Mouse (Mus musculus) forebrain, embryonic 11.5 days (tissue): ENCODE measurements around the gene Pygo2. TPM values are rescaled to one million over a fixed set of nuclear protein-coding genes. Genes with fewer than 3 reads are reported as not detected.
A peak's percentile ranks its signal among the peaks of the same experiment; 100 is the strongest.

Experiments used
- ATAC-seq: fragments of 200-750 bp; cut with Nextera tagmentation; replicated peaks from 2 replicates; pipeline ENCODE4 v1.8.0; 2017; ENCODE audit warnings: moderate TSS enrichment; ENCODE audit not compliant: low FRiP score
- DNase-seq: peaks from one replicate; pipeline ENCODE4 v3.0.0-alpha.2; 2017; ENCODE audit warnings: low spot score
- H3K27ac ChIP-seq: fragments of 300-500 bp; sonication (generic); 2 replicates; pipeline ENCODE4 v1.5.1; 2014; ENCODE audit warnings: low read depth, low read length
- H3K27me3 ChIP-seq: fragments of 300-500 bp; sonication (generic); 2 replicates; pipeline ENCODE4 v1.6.1; 2014; ENCODE audit warnings: mild to moderate bottlenecking, low read length, mixed read lengths; ENCODE audit not compliant: control insufficient read depth, insufficient read depth
- H3K36me3 ChIP-seq: fragments of 300-500 bp; sonication (generic); 2 replicates; pipeline ENCODE4 v1.6.1; 2014; ENCODE audit warnings: mild to moderate bottlenecking, low read length, moderate library complexity, mixed read lengths; ENCODE audit not compliant: control insufficient read depth, insufficient read depth
- H3K4me1 ChIP-seq: fragments of 300-500 bp; sonication (generic); replicated peaks from 2 replicates; pipeline ENCODE4 v1.6.1; 2014; ENCODE audit warnings: low read length, mixed read lengths; ENCODE audit not compliant: control insufficient read depth, insufficient read depth
- H3K4me2 ChIP-seq: fragments of 300-500 bp; sonication (generic); 2 replicates; pipeline ENCODE4 v1.6.1; 2014; ENCODE audit warnings: low read depth, mild to moderate bottlenecking, low read length, moderate library complexity, mixed read lengths; ENCODE audit not compliant: severe bottlenecking
- H3K4me3 ChIP-seq: fragments of 300-500 bp; sonication (generic); 2 replicates; pipeline ENCODE4 v1.5.1; 2014; ENCODE audit warnings: low read depth, low read length
- H3K9ac ChIP-seq: fragments of 300-500 bp; sonication (generic); 2 replicates; pipeline ENCODE4 v1.6.1; 2014; ENCODE audit warnings: low read length
- H3K9me3 ChIP-seq: fragments of 300-500 bp; sonication (generic); 2 replicates; pipeline ENCODE4 v1.6.1; 2016; ENCODE audit warnings: low read length, mixed read lengths; ENCODE audit not compliant: control insufficient read depth
- WGBS: fragments of 180-500 bp; shearing (Covaris S2); extraction: QIAGEN DNeasy Blood & Tissue Kit; methylation state at CpG from one replicate; pipeline ENCODE4 v1.1.7; 2014; 5-methylcytosine and 5-hydroxymethylcytosine counted together
- polyA plus RNA-seq: library from polyadenylated mRNA; unstranded; fragments of >200 nt; fragmentation: Nextera tagmentation; extraction: Ambion mirVana; gene quantifications from 2 replicates; pipeline ENCODE4 v1.2.1, GENCODE M21; 2014

The Pygo2 gene
- polyA plus RNA-seq, 1 experiment from 2014 or later, result 53.9 TPM

GRCm38 (mm10) chr3:89395806-89396653 lies 34.0 kb upstream of the Pygo2 start:
- WGBS, result under 1% methylated on average over 44 of the region's 44 CpGs
- Histone ChIP-seq H3K9ac (peak overlapping the region; percentile 65), H3K36me3 (no peaks in the 10 kb centered on the region), H3K4me1 (peaks cover 32% of the 10 kb centered on the region), H3K27me3 (peaks cover under 1% of the 10 kb centered on the region), H3K4me3 (peak overlapping the region; percentile 48), H3K27ac (no peak overlapping the region), H3K9me3 (no peaks in the 10 kb centered on the region), H3K4me2 (peak overlapping the region; percentile 99)
- DNase-seq, result peak; percentile 84
- no peak for ATAC-seq

- ATAC-seq (no peak), DNase-seq (no peak)
- Histone ChIP-seq H3K4me1 (peaks cover 28% of the 10 kb centered on the region), H3K4me2 (peak overlapping the region; percentile 99; the same call in 1 of the 2 replicates), H3K36me3 (no peaks in the 10 kb centered on the region), H3K4me3 (peak overlapping the region; percentile 48; the same call in 1 of the 2 replicates), H3K9me3 (no peaks in the 10 kb centered on the region), H3K27ac (no peak overlapping the region), H3K27me3 (no peaks in the 10 kb centered on the region; the same call in 1 of the 2 replicates), H3K9ac (no peak overlapping the region; the same call in 1 of the 2 replicates)
- 1% methylated on average over 4 of the region's 4 CpGs for WGBS
Observed at GRCm38 (mm10) chr3:89396654-89397005, 33.4 kb upstream of the Pygo2 start.

- ATAC-seq (no peak), DNase-seq (no peak)
- H3K9ac ChIP-seq, result no peak overlapping the region
- H3K4me3 ChIP-seq, result no peak overlapping the region
- H3K4me1 ChIP-seq, result no peaks in the 10 kb centered on the region; the same call in 1 of the 2 replicates
- no peaks in the 10 kb centered on the region for H3K9me3 ChIP-seq
- no peak overlapping the region for H3K27ac ChIP-seq
- H3K27me3 ChIP-seq, result no peaks in the 10 kb centered on the region
- 89% methylated on average over 7 of the region's 7 CpGs for WGBS
- H3K4me2 ChIP-seq, result no peak overlapping the region
- H3K36me3 ChIP-seq, result no peaks in the 10 kb centered on the region
Observed at GRCm38 (mm10) chr3:89401329-89401728, 28.7 kb upstream of the Pygo2 start.

GRCm38 (mm10) chr3:89402693-89403092 lies 27.3 kb upstream of the Pygo2 start, which contains the start of gene Lenep:
Lenep (minus strand) TSS chr3:89402793.
- Histone ChIP-seq H3K27ac (no peak within 1 kb of the TSS), H3K4me2 (no peak within 1 kb of the TSS), H3K27me3 (no peaks in the 10 kb centered on the region), H3K36me3 (no peaks in the 10 kb centered on the region; the same call in 1 of the 2 replicates), H3K9me3 (no peaks in the 10 kb centered on the region), H3K4me1 (no peaks in the 10 kb centered on the region), H3K9ac (no peak within 1 kb of the TSS), H3K4me3 (no peak within 1 kb of the TSS)
- no peak for DNase-seq
- WGBS, result 84% methylated on average over 5 of the region's 5 CpGs
- ATAC-seq, result no peak

GRCm38 (mm10) chr3:89406887-89407286 lies 23.1 kb upstream of the Pygo2 start:
- Histone ChIP-seq H3K4me1 (peaks cover 5% of the 10 kb centered on the region; the same call in 1 of the 2 replicates), H3K27me3 (no peaks in the 10 kb centered on the region), H3K4me3 (no peak overlapping the region), H3K36me3 (no peaks in the 10 kb centered on the region; the same call in 1 of the 2 replicates), H3K27ac (no peak overlapping the region), H3K4me2 (no peak overlapping the region), H3K9ac (no peak overlapping the region), H3K9me3 (no peaks in the 10 kb centered on the region)
- 90% methylated on average over 6 of the region's 6 CpGs for WGBS
- ATAC-seq, result no peak
- no peak for DNase-seq

GRCm38 (mm10) chr3:89408448-89408847 lies 21.6 kb upstream of the Pygo2 start:
- ATAC-seq (no peak), DNase-seq (no peak)
- H3K4me2 ChIP-seq, result no peak overlapping the region
- H3K9me3 ChIP-seq, result no peaks in the 10 kb centered on the region
- peaks cover 5% of the 10 kb centered on the region; the same call in 1 of the 2 replicates for H3K4me1 ChIP-seq
- H3K27me3 ChIP-seq, result no peaks in the 10 kb centered on the region
- no peak overlapping the region for H3K9ac ChIP-seq
- no peaks in the 10 kb centered on the region; the same call in 1 of the 2 replicates for H3K36me3 ChIP-seq
- no peak overlapping the region for H3K4me3 ChIP-seq
- no peak overlapping the region for H3K27ac ChIP-seq
- WGBS, result 65% methylated on average over 16 of the region's 16 CpGs

GRCm38 (mm10) chr3:89409701-89410100 lies 20.3 kb upstream of the Pygo2 start:
- ATAC-seq, result no peak
- Histone ChIP-seq H3K9me3 (no peaks in the 10 kb centered on the region), H3K9ac (no peak overlapping the region), H3K27me3 (no peaks in the 10 kb centered on the region), H3K4me1 (peaks cover 5% of the 10 kb centered on the region; the same call in 1 of the 2 replicates), H3K4me3 (no peak overlapping the region), H3K4me2 (no peak overlapping the region), H3K36me3 (peaks cover 3% of the 10 kb centered on the region), H3K27ac (no peak overlapping the region)
- no peak for DNase-seq
- 96% methylated on average over 3 of the region's 3 CpGs for WGBS

GRCm38 (mm10) chr3:89410864-89411263 lies 19.1 kb upstream of the Pygo2 start:
- Histone ChIP-seq H3K4me3 (peak overlapping the region; percentile 39), H3K4me1 (peaks cover 5% of the 10 kb centered on the region; the same call in 1 of the 2 replicates), H3K9ac (peak overlapping the region; percentile 49), H3K36me3 (peaks cover 11% of the 10 kb centered on the region), H3K4me2 (peak overlapping the region; percentile 60), H3K27ac (no peak overlapping the region), H3K9me3 (no peaks in the 10 kb centered on the region), H3K27me3 (no peaks in the 10 kb centered on the region)
- DNase-seq (no peak), ATAC-seq (no peak)
- 81% methylated on average over 10 of the region's 10 CpGs for WGBS
